Mouse (Mus musculus) intestine, embryonic 16.5 days (tissue): Measurements from ENCODE around the gene Trpc3. TPM values are rescaled to one million over a fixed set of nuclear protein-coding genes. Genes with fewer than 3 reads are reported as not detected.
"Not testable (repeated sequence)": the region's sequence is repeated elsewhere in the genome, so short reads cannot be mapped to it uniquely, and the experiment has no call there.

Experiments used
- ATAC-seq: fragments of 200-750 bp; cut with Nextera tagmentation; 2 replicates; pipeline ENCODE4 v1.8.0; 2017; ENCODE audit warnings: moderate TSS enrichment, moderate library complexity
- H3K27ac ChIP-seq: fragments of 300-500 bp; sonication (generic); 2 replicates; pipeline ENCODE4 v1.5.1; 2014; ENCODE audit warnings: mild to moderate bottlenecking, low read length
- H3K27me3 ChIP-seq: fragments of 300-500 bp; sonication (generic); replicated peaks from 2 replicates; pipeline ENCODE4 v1.6.1; 2014; ENCODE audit warnings: low read length, control low read depth, mixed read lengths; ENCODE audit not compliant: control insufficient read depth, insufficient read depth
- H3K36me3 ChIP-seq: fragments of 300-500 bp; sonication (generic); 2 replicates; pipeline ENCODE4 v1.6.1; 2014; ENCODE audit warnings: low read length, control low read depth; ENCODE audit not compliant: control insufficient read depth, insufficient read depth
- H3K4me1 ChIP-seq: fragments of 300-500 bp; sonication (generic); 2 replicates; pipeline ENCODE4 v1.6.1; 2014; ENCODE audit warnings: low read length, control low read depth, mixed read lengths; ENCODE audit not compliant: control insufficient read depth, insufficient read depth
- H3K4me2 ChIP-seq: fragments of 300-500 bp; sonication (generic); 2 replicates; pipeline ENCODE4 v1.6.1; 2014; ENCODE audit warnings: low read depth, low read length, control low read depth
- H3K4me3 ChIP-seq: fragments of 300-500 bp; sonication (generic); 2 replicates; pipeline ENCODE4 v1.5.1; 2014; ENCODE audit warnings: mild to moderate bottlenecking, low read length
- H3K9ac ChIP-seq: fragments of 300-500 bp; sonication (generic); 2 replicates; pipeline ENCODE4 v1.6.1; 2014; ENCODE audit warnings: low read depth, low read length
- H3K9me3 ChIP-seq: fragments of 300-500 bp; sonication (generic); 2 replicates; pipeline ENCODE4 v1.6.1; 2016; ENCODE audit warnings: low read length, control low read depth; ENCODE audit not compliant: control insufficient read depth
- WGBS: fragments of 180-500 bp; shearing (Covaris S2); extraction: QIAGEN DNeasy Blood & Tissue Kit; methylation state at CpG from one replicate; pipeline ENCODE4 v1.1.7; 2014; 5-methylcytosine and 5-hydroxymethylcytosine counted together
- polyA plus RNA-seq: library from polyadenylated mRNA; unstranded; fragments of >200 nt; fragmentation: Nextera tagmentation; extraction: Ambion mirVana; gene quantifications from 2 replicates; pipeline ENCODE4 v1.2.1, GENCODE M21; 2015

Trpc3 gene
- polyA plus RNA-seq, 1 experiment from 2014 or later = 3.7 TPM

GRCm38 (mm10) chr3:36667814-36668213, 22.2 kb downstream of the Trpc3 start:
- 88% methylated on average over 6 of the region's 6 CpGs for WGBS
- H3K27me3 ChIP-seq = no peaks in the 10 kb centered on the region
- no peak overlapping the region for H3K27ac ChIP-seq
- H3K9me3 ChIP-seq = no peaks in the 10 kb centered on the region
- no peak overlapping the region for H3K4me3 ChIP-seq
- ATAC-seq = no peak
- H3K9ac ChIP-seq = no peak overlapping the region
- H3K4me1 ChIP-seq = no peaks in the 10 kb centered on the region
- H3K36me3 ChIP-seq = no peaks in the 10 kb centered on the region
- no peak overlapping the region for H3K4me2 ChIP-seq

DNA sequence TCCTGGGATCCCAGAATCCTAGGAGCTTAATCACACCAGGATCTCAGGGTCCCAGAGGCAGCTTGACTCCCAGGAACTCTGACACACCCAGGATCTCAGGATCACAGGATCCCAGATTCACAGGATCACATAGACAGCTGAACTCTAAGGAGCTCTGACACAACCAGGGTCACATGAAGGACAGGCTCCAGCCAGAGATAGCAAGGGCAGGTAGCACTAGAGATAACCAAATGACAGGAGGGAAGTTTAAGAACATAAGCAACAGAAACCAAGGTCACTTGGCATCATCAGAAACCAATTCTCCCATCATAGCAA, 44.8 kb downstream of the Trpc3 start:
- H3K36me3 ChIP-seq, H3K27me3 ChIP-seq, H3K9me3 ChIP-seq, H3K4me3 ChIP-seq, H3K4me2 ChIP-seq, H3K4me1 ChIP-seq, H3K9ac ChIP-seq: not testable (repeated sequence)
- H3K27ac ChIP-seq = peak overlapping the region; percentile 24; the same call in 1 of the 2 replicates
- ATAC-seq = peak; percentile 58

- Histone ChIP-seq H3K9ac (no peak overlapping the region), H3K4me1 (no peaks in the 10 kb centered on the region), H3K27ac (peak overlapping the region; percentile 54), H3K9me3 (no peaks in the 10 kb centered on the region), H3K4me2 (no peak overlapping the region), H3K4me3 (no peak overlapping the region), H3K27me3 (no peaks in the 10 kb centered on the region), H3K36me3 (no peaks in the 10 kb centered on the region)
- ATAC-seq = peak; percentile 93
- 53% methylated on average over 3 of the region's 3 CpGs for WGBS
Measured at GRCm38 (mm10) chr3:36644554-36645244, 45.3 kb downstream of the Trpc3 start.

- WGBS = 81% methylated on average over 3 of the region's 3 CpGs
- Histone ChIP-seq H3K4me1 (no peaks in the 10 kb centered on the region), H3K9ac (no peak overlapping the region), H3K36me3 (no peaks in the 10 kb centered on the region), H3K27me3 (no peaks in the 10 kb centered on the region), H3K4me2 (no peak overlapping the region), H3K9me3 (no peaks in the 10 kb centered on the region), H3K27ac (no peak overlapping the region), H3K4me3 (no peak overlapping the region)
- ATAC-seq = no peak
Measured at GRCm38 (mm10) chr3:36643354-36643753, 46.6 kb downstream of the Trpc3 start.

DNA sequence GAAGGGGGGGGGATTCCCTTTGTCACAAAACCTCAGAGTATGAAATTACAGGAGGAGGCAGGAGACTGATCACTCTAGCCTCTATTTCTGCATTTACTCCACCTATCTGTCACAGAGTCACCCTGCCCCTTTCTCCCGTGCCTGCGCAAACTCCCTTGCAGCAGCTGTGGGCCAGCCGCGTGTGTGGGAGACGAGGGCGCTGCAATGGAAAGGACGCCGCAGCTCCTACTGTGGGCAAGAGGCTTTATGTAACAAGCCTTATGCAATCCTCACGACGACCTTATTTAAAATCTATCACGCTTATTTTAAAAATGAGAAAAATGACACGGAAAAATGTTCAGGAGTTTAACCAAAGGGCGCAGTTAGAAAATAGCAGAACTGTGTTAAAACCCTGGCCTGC, 47.2 kb downstream of the Trpc3 start:
- Histone ChIP-seq H3K27me3 (no peaks in the 10 kb centered on the region), H3K4me1 (no peaks in the 10 kb centered on the region), H3K4me2 (no peak overlapping the region), H3K4me3 (no peak overlapping the region), H3K9ac (no peak overlapping the region), H3K36me3 (no peaks in the 10 kb centered on the region), H3K9me3 (no peaks in the 10 kb centered on the region), H3K27ac (no peak overlapping the region)
- no peak for ATAC-seq
- WGBS = 73% methylated on average over 13 of the region's 13 CpGs

GRCm38 (mm10) chr3:36640787-36641186, 49.2 kb downstream of the Trpc3 start:
- ATAC-seq = no peak
- no peak overlapping the region for H3K4me2 ChIP-seq
- H3K9ac ChIP-seq = no peak overlapping the region
- H3K4me1 ChIP-seq = no peaks in the 10 kb centered on the region
- 61% methylated on average over 2 of the region's 2 CpGs for WGBS
- H3K9me3 ChIP-seq = no peaks in the 10 kb centered on the region
- no peak overlapping the region for H3K27ac ChIP-seq
- H3K4me3 ChIP-seq = no peak overlapping the region
- no peaks in the 10 kb centered on the region for H3K27me3 ChIP-seq
- no peaks in the 10 kb centered on the region for H3K36me3 ChIP-seq

GRCm38 (mm10) chr3:36635449-36635848, 54.5 kb downstream of the Trpc3 start:
- H3K4me2 ChIP-seq = no peak overlapping the region
- no peak for ATAC-seq
- no peaks in the 10 kb centered on the region for H3K36me3 ChIP-seq
- H3K27me3 ChIP-seq = no peaks in the 10 kb centered on the region
- WGBS = 19% methylated on average over 4 of the region's 4 CpGs
- H3K4me1 ChIP-seq = no peaks in the 10 kb centered on the region
- H3K4me3 ChIP-seq = no peak overlapping the region
- no peak overlapping the region for H3K27ac ChIP-seq
- no peaks in the 10 kb centered on the region for H3K9me3 ChIP-seq
- H3K9ac ChIP-seq = no peak overlapping the region

DNA sequence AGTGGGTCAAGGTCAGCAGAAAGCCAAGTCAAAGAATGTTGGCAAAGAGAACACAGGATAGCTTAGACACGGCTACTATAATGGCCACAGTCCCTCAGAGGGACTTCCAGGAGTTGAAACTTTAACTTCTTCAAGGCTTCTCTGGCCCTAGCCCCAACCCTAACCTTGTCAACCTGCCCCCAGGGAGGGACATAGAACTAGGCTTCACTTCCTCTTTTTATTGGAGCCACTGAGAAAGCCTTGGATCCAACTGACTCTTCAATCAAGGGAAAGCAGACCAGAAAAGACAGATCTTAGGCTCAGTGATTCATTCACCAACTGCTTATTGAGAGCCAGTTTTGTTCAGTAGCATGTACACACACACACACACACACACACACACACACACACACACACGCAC, 63.2 kb downstream of the Trpc3 start:
- H3K4me3 ChIP-seq = no peak overlapping the region
- H3K4me2 ChIP-seq = no peak overlapping the region
- no peak overlapping the region for H3K9ac ChIP-seq
- no peaks in the 10 kb centered on the region for H3K36me3 ChIP-seq
- no peaks in the 10 kb centered on the region for H3K27me3 ChIP-seq
- H3K9me3 ChIP-seq = no peaks in the 10 kb centered on the region
- no peak overlapping the region for H3K27ac ChIP-seq
- H3K4me1 ChIP-seq = no peaks in the 10 kb centered on the region
- WGBS = 75% methylated on average over 2 of the region's 2 CpGs
- ATAC-seq = no peak

DNA sequence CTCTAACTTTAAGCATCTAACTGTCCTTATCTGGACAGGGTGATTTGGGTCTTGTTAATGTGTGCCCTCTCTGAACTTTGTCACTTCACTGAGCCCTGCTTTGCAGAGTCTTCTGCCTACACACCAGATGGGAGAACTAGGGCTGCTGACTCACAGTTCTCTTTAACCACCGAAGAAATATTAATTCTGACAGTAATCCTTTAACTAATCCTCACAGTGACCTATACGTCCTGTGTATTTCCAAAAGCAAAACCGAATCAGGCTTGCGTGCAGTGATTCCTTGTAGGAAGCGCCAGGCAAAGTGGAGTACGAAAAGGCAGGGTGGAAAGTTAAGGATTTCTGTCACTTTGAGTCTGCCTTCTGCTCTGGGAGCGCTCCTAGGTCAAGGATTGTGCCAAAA, 71.8 kb downstream of the Trpc3 start:
- no peak overlapping the region for H3K9ac ChIP-seq
- WGBS = 67% methylated on average over 7 of the region's 7 CpGs
- H3K27ac ChIP-seq = no peak overlapping the region
- no peaks in the 10 kb centered on the region for H3K9me3 ChIP-seq
- H3K4me1 ChIP-seq = peaks cover 2% of the 10 kb centered on the region; the same call in 1 of the 2 replicates
- no peak overlapping the region for H3K4me3 ChIP-seq
- no peak overlapping the region for H3K4me2 ChIP-seq
- ATAC-seq = no peak
- no peaks in the 10 kb centered on the region for H3K36me3 ChIP-seq
- H3K27me3 ChIP-seq = no peaks in the 10 kb centered on the region

DNA sequence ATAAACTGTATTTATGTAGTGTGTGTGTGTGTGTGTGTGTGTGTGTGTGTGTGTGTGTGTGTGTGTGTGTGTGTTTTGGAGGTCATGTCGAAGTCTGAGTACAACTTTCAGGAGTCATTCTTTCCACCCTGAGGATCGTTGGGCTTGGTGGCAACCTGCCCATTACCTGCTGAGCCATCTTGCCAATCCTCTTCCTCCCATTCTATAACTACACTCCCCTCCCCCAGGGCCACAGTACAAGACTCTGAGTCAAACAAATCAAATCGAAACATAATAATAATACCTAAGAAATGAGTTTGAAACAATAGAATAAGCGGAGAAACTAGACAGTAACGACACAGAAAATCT, 76.1 kb downstream of the Trpc3 start:
- no peak for ATAC-seq

More for the DNA sequence above, 76.1 kb downstream of the Trpc3 start:
- Histone ChIP-seq H3K4me2 (no peak overlapping the region), H3K36me3 (no peaks in the 10 kb centered on the region), H3K27me3 (no peaks in the 10 kb centered on the region), H3K9ac (no peak overlapping the region), H3K4me1 (peaks cover 2% of the 10 kb centered on the region; the same call in 1 of the 2 replicates), H3K9me3 (no peaks in the 10 kb centered on the region), H3K4me3 (no peak overlapping the region), H3K27ac (no peak overlapping the region)
- 67% methylated on average over 5 of the region's 5 CpGs for WGBS
